Mouse (Mus musculus) neural tube, embryonic 12.5 days (tissue): ENCODE measurements around the gene Sin3a. TPM values are rescaled to one million over a fixed set of nuclear protein-coding genes. Genes with fewer than 3 reads are reported as not detected.

ENCODE experiments used
- ATAC-seq: fragments of 200-750 bp; cut with Nextera tagmentation; 2 replicates; pipeline ENCODE4 v1.8.0; 2017; ENCODE audit warnings: low read depth, mild to moderate bottlenecking, moderate TSS enrichment, moderate library complexity; ENCODE audit not compliant: low FRiP score
- H3K27ac ChIP-seq: fragments of 300-500 bp; sonication (generic); 2 replicates; pipeline ENCODE4 v1.5.1; 2016
- H3K27me3 ChIP-seq: fragments of 300-500 bp; sonication (generic); replicated peaks from 2 replicates; pipeline ENCODE4 v1.6.1; 2016; ENCODE audit warnings: mild to moderate bottlenecking
- H3K36me3 ChIP-seq: fragments of 300-500 bp; sonication (generic); 2 replicates; pipeline ENCODE4 v1.6.1; 2016; ENCODE audit warnings: mild to moderate bottlenecking
- H3K4me1 ChIP-seq: fragments of 300-500 bp; sonication (generic); 2 replicates; pipeline ENCODE4 v1.6.1; 2016
- H3K4me2 ChIP-seq: fragments of 300-500 bp; sonication (generic); replicated peaks from 2 replicates; pipeline ENCODE4 v1.6.1; 2016; ENCODE audit warnings: mild to moderate bottlenecking
- H3K4me3 ChIP-seq: fragments of 300-500 bp; sonication (generic); 2 replicates; pipeline ENCODE4 v1.5.1; 2016
- H3K9ac ChIP-seq: fragments of 300-500 bp; sonication (generic); 2 replicates; pipeline ENCODE4 v1.6.1; 2016; ENCODE audit warnings: mild to moderate bottlenecking
- H3K9me3 ChIP-seq: fragments of 300-500 bp; sonication (generic); 2 replicates; pipeline ENCODE4 v1.6.1; 2016; ENCODE audit warnings: mild to moderate bottlenecking
- WGBS: fragments of 180-500 bp; shearing (Covaris S2); methylation state at CpG from one replicate; pipeline ENCODE4 v1.1.7; 2016; 5-methylcytosine and 5-hydroxymethylcytosine counted together
- polyA plus RNA-seq: library from polyadenylated mRNA; unstranded; fragments of >200 nt; fragmentation: Nextera tagmentation; extraction: Ambion mirVana; gene quantifications from 2 replicates; pipeline ENCODE4 v1.2.1, GENCODE M21; 2016

The Sin3a gene
- polyA plus RNA-seq, 1 experiment from 2014 or later, result 33.0 TPM

DNA sequence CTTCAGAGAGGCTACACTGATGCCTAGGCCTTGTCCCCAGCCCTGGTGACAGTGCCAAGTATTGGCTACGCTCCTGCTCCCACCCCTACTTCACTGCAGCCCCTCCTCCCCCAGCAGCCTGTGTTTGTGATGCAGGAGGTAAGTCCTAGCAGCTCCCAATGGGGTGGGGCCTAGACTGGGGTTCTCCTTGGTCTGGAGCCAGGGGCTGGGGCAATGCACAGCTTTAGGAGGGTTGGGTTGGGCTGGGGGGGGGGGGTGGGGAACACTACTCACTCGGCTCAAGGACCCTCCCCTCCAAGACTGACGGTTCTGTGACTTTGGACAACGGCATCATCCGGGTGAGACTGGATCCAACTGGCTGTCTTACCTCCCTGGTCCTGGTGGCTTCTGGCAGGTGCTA is 67.7 kb downstream of the Sin3a start:
- H3K4me1 ChIP-seq, result no peaks in the 10 kb centered on the region
- H3K27me3 ChIP-seq, result no peaks in the 10 kb centered on the region
- ATAC-seq, result no peak
- H3K9ac ChIP-seq, result no peak overlapping the region
- H3K4me3 ChIP-seq, result no peak overlapping the region
- peaks cover 77% of the 10 kb centered on the region for H3K36me3 ChIP-seq
- no peaks in the 10 kb centered on the region for H3K9me3 ChIP-seq
- H3K27ac ChIP-seq, result no peak overlapping the region
- H3K4me2 ChIP-seq, result no peak overlapping the region
- WGBS, result 96% methylated on average over 5 of the region's 5 CpGs

DNA sequence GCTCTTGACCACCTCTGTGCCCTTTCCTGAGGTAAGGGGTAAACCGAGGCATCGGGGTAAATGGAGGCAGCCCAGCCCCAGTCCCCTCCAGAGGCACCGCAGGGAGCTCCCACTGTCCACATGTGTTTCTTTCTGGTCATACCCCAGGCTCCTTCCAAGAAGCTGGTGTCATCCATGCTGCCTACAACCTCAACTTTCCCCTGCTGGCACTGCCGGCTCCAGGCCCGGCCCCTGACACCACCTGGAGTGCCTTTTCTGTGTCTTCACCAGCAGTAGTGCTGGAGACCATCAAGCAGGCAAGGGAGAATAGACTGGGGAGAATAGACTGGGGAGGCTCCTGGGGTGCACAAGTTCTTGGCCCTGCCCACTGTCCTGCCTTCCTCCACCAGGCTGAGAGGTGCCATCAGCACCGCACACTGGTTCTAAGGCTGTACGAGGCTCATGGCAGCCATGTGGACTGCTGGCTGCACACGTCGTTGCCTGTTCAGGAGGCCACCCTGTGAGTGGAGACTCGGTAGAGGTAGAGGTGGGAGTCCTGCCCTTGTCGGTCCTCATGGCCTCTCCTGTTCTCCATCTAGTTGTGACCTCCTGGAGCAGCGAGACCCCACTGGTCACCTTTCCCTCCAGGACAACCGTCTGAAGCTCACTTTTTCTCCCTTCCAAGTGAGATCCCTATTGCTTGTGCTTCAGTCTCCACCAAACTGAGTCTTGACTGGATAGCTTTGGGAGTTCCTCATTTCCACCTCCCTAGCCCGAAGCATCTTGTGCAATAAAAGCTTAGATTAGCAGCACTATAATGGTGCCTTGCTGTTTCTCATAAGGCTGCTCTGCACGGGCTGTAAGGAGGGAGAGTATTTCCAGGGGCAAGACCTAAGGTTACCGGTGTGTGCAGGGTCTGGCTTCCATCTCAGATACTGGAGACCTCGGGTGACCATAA is 69.8 kb downstream of the Sin3a start:
- WGBS, result 91% methylated on average over 17 of the region's 17 CpGs
- peaks cover 2% of the 10 kb centered on the region; the same call in 1 of the 2 replicates for H3K4me1 ChIP-seq
- H3K9ac ChIP-seq, result no peak overlapping the region
- H3K27me3 ChIP-seq, result no peaks in the 10 kb centered on the region
- H3K9me3 ChIP-seq, result no peaks in the 10 kb centered on the region
- ATAC-seq, result no peak
- no peak overlapping the region for H3K4me3 ChIP-seq
- peaks cover 64% of the 10 kb centered on the region for H3K36me3 ChIP-seq
- no peak overlapping the region for H3K4me2 ChIP-seq
- H3K27ac ChIP-seq, result no peak overlapping the region

DNA sequence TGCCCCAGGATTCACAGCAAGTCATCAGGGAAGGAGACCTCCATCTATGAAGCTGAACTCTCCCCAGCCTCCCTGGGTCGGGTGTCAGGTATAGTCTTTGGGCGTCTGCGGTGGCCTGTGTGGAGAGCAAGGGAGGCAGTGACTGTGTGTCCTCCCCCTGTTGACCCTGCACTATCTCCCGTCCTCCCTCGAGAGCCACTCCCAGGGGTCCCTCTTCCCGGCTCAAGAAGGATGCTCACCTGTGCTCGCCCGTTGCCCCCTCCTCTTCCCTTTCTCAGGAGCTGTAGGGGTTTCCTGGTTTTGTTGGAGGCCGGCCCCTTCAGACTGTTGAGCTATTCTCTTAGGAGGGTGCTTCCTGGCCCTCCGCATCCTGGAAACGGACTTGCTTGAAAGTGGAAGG is 71.4 kb downstream of the Sin3a start:
- no peak overlapping the region for H3K4me2 ChIP-seq
- H3K9me3 ChIP-seq, result no peaks in the 10 kb centered on the region
- H3K9ac ChIP-seq, result no peak overlapping the region
- H3K36me3 ChIP-seq, result peaks cover 49% of the 10 kb centered on the region
- ATAC-seq, result no peak
- H3K4me1 ChIP-seq, result peaks cover 12% of the 10 kb centered on the region
- 92% methylated on average over 11 of the region's 11 CpGs for WGBS
- H3K27me3 ChIP-seq, result no peaks in the 10 kb centered on the region
- no peak overlapping the region for H3K27ac ChIP-seq
- H3K4me3 ChIP-seq, result no peak overlapping the region

DNA sequence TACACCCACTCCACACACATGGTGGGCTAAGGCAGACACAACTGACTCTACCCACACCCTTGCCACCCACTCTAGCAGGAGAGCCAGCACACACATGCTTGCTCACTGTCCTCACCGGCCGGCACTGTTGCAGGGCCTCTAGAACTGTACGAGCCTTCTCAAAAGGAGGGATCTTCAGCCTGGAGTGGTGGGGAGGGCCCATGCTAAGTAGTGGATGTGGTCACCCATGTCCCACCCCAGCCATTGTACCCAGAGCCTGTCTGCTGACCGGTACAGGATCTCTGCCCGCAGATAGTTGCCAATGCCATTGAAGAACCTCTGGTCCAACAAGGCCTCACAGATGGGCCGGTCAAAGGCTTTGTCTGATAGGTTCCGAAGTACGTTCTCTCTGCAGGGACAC is 73.0 kb downstream of the Sin3a start:
- Histone ChIP-seq H3K4me3 (no peak overlapping the region), H3K36me3 (peaks cover 32% of the 10 kb centered on the region), H3K4me2 (no peak overlapping the region), H3K9ac (no peak overlapping the region), H3K27ac (no peak overlapping the region), H3K9me3 (no peaks in the 10 kb centered on the region), H3K27me3 (no peaks in the 10 kb centered on the region), H3K4me1 (peaks cover 18% of the 10 kb centered on the region)
- WGBS, result 92% methylated on average over 8 of the region's 8 CpGs
- ATAC-seq, result no peak

DNA sequence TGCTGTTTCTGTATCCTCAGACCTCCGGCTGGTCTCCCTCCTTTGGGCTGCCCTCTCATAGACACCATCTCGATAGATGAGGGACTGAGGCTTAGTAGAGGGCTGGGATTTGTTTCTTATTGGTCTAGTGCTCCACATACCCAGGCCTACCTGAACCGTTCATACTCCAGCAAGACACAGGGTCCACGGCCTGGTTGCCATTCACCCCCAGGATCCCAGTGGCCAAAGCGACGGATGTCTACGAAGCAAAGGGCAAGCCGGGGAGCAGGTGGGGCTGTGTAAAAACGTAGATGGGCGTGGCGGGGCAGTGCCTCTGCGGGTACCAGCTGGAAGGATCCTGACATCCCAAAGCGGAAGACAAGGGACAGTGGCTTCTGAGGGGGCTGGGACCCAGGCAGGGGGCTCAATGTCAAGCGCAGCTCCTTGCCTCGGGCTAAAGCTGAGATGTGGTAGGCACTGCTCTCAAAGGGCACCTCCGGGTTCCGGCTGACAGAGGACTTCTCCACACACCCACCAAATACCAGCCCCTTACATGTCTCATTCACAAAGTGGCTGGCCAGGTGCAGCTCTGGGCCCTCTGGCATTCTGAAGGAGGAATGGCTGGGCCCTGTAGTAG is 74.7 kb downstream of the Sin3a start:
- H3K27ac ChIP-seq, result no peak overlapping the region
- no peak overlapping the region for H3K9ac ChIP-seq
- H3K4me2 ChIP-seq, result peak overlapping the region; percentile 82; the same call in 1 of the 2 replicates
- H3K27me3 ChIP-seq, result no peaks in the 10 kb centered on the region
- 0 out of 2 replicates have a peak overlapping the region, but pooled peaks have one; percentile 49 for H3K4me3 ChIP-seq
- ATAC-seq, result no peak
- H3K36me3 ChIP-seq, result peaks cover 15% of the 10 kb centered on the region
- 89% methylated on average over 17 of the region's 17 CpGs for WGBS
- H3K4me1 ChIP-seq, result peaks cover 18% of the 10 kb centered on the region
- no peaks in the 10 kb centered on the region for H3K9me3 ChIP-seq

DNA sequence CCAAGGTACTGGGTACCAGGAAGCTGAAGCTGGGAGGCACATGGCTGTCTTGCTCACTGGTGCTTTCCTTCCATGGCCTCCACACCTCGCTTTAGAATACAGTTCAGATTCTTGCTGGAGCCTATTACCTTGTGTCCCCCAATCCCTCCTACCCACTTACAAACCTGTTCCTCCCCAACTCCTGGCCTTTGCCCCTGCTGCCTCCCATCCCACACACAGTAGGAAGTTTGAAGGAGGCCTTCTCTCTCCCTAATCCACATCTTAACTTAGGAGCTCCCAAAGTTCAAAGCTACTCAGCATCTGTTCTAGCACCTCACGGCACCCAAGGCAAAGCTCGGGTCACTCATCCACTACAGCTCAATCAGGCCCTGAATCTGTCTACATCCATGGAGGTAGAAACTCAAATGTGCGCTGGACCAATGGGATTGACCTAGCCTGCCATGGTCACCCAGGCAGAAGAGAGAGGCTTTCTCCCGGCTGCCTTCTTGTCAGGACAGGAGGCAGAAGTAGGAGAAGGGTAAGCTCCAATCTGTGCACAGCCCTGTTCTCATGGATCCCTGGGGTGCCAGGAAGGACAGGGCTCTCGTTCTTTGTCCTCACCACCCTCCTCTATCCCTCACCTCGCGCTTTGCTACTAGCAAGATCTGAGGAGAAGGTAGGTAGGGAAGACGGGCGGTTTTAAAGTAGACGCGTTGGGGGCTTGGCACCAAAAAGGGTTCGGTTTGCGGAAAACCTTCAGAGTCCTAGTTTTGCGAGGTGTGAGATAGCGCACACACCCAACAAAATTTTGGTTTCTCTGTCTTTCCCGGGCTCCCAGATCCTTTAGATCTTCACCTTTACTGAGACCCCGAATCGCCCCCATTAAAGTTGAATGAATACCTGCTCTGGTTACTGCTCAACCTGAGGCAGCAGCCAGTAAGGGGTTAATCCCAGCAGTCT is 75.6 kb downstream of the Sin3a start:
- ATAC-seq, result peak; percentile 60
- Histone ChIP-seq H3K27ac (peak overlapping the region; percentile 69; the same call in 1 of the 2 replicates), H3K4me3 (peak overlapping the region; percentile 49), H3K27me3 (no peaks in the 10 kb centered on the region), H3K9ac (peak overlapping the region; percentile 67), H3K4me2 (peak overlapping the region; percentile 82), H3K4me1 (peaks cover 18% of the 10 kb centered on the region), H3K36me3 (peaks cover 7% of the 10 kb centered on the region; the same call in 1 of the 2 replicates), H3K9me3 (no peaks in the 10 kb centered on the region)
- 10% methylated on average over 19 of the region's 19 CpGs for WGBS

DNA sequence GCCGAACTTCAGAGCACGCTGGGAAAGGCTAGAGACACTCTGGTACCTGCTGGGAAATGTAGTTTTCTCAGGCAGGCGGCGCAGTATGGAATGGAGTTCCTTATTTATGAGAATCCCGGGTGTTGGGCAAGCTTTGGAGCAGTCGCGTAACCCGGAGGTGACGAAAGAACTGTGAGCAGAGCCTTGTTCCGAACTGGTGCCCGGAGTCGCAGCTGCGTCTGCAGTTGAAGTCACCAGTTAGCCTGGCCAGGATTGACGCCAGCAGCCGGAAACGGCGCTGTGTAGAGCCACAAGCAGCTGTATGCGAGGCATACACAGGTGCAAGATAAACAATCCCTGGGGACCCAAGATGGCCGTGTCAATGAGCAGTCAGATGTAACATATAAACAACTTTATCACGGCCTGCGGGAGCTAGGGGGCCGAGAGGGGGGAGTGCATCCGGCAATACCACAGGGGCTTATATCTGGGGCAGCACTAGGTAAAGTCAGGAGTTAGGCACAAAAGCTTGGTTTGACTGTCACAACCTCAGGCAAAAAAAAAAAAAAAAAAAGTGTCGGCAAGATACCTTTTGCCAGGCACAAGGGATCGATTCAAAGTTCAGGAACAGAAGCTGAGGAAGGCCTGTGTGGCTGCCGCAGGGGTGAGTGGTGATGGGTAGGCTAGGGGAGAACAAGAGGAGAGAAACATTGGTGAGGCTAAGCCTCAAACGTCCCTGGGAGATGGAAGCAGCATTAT is 76.5 kb downstream of the Sin3a start, which contains the start of gene Neil1:
Gene Neil1 (minus strand): TSS at position 162 of the 735 bp plus-strand sequence.
- no peaks in the 10 kb centered on the region for H3K27me3 ChIP-seq
- peak; percentile 90 for ATAC-seq
- H3K4me2 ChIP-seq, result peak within 1 kb of the TSS; percentile 82
- peak within 1 kb of the TSS; percentile 69 for H3K27ac ChIP-seq
- H3K4me3 ChIP-seq, result peak within 1 kb of the TSS; percentile 49
- WGBS, result 3% methylated on average over 27 of the region's 27 CpGs
- H3K36me3 ChIP-seq, result peaks cover 3% of the 10 kb centered on the region; the same call in 1 of the 2 replicates
- H3K4me1 ChIP-seq, result peaks cover 18% of the 10 kb centered on the region
- no peaks in the 10 kb centered on the region for H3K9me3 ChIP-seq
- H3K9ac ChIP-seq, result peak within 1 kb of the TSS; percentile 67

DNA sequence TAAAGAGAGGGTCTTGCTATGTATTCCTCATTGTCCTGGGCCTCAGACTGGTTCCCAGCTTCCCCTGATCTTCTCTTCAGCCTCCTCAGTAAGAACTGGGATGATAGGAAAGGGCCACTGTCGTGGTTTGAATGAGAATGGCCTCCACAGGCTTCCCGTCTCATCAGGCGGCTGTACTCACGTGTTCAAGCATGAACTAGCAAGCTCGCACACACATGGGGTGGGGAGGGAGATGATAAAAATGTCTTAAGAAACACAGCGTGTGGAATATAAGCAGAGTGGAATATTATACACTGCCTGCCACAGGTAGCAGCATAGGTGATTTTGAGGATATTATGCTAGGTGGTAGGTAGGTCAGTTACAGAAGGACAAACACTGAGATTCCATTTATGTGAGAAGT is 77.2 kb downstream of the Sin3a start:
- Histone ChIP-seq H3K9ac (0 out of 2 replicates have a peak overlapping the region, but pooled peaks have one; percentile 67), H3K4me2 (peak overlapping the region; percentile 82), H3K4me1 (peaks cover 18% of the 10 kb centered on the region), H3K27ac (no peak overlapping the region), H3K36me3 (no peaks in the 10 kb centered on the region), H3K4me3 (no peak overlapping the region; the same call in 1 of the 2 replicates), H3K27me3 (no peaks in the 10 kb centered on the region), H3K9me3 (no peaks in the 10 kb centered on the region)
- no peak for ATAC-seq
- WGBS, result 77% methylated on average over 6 of the region's 6 CpGs

DNA sequence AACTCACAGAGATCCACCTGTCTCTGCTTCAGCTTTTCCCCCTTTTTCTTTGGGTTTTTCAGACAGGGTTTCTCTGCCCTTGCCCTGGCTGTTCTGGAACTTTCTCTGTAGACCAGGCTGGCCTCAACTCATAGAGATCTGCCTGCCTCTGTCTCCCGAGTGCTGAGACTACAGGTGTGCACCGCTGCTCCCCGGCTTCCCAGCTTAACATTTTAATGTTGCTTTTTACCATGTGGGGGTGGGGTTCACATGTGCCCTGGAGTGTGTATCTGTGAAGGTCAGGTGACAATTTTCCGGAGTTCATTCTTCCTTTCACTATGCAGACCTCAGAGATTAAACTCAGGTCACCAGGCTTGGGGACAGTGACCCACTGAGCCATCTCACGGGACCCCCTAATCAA is 78.4 kb downstream of the Sin3a start:
- H3K9me3 ChIP-seq, result no peaks in the 10 kb centered on the region
- no peak for ATAC-seq
- H3K4me3 ChIP-seq, result no peak overlapping the region
- H3K36me3 ChIP-seq, result peaks cover 4% of the 10 kb centered on the region; the same call in 1 of the 2 replicates
- no peak overlapping the region for H3K27ac ChIP-seq
- no peaks in the 10 kb centered on the region for H3K27me3 ChIP-seq
- no peak overlapping the region for H3K9ac ChIP-seq
- 84% methylated on average over 5 of the region's 5 CpGs for WGBS
- no peak overlapping the region for H3K4me2 ChIP-seq
- peaks cover 18% of the 10 kb centered on the region for H3K4me1 ChIP-seq

DNA sequence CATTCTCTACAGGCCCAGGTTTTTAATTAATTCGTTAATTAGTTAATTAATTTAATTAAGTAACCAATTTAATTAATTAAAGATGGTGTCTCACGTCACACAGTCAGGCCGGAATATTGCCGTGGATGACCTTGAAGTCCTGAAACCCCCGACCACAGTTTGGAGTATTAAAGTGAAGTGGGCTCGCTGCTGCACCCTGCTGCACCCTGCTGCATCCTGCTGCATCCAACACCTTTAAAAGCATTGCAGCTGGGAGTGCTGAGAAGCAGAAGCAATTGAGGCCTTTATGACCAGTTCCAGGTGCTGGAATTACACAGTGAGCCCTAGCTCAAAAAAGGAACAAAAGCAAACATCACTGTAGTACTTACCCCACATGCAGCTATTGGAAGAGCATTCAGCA is 80.5 kb downstream of the Sin3a start:
- H3K27me3 ChIP-seq, result no peaks in the 10 kb centered on the region
- peaks cover 20% of the 10 kb centered on the region for H3K4me1 ChIP-seq
- no peak overlapping the region for H3K27ac ChIP-seq
- no peak overlapping the region for H3K4me3 ChIP-seq
- H3K4me2 ChIP-seq, result no peak overlapping the region
- H3K9ac ChIP-seq, result no peak overlapping the region
- H3K36me3 ChIP-seq, result peaks cover 12% of the 10 kb centered on the region; the same call in 1 of the 2 replicates
- ATAC-seq, result no peak
- H3K9me3 ChIP-seq, result no peaks in the 10 kb centered on the region
- WGBS, result 41% methylated on average over 6 of the region's 6 CpGs

DNA sequence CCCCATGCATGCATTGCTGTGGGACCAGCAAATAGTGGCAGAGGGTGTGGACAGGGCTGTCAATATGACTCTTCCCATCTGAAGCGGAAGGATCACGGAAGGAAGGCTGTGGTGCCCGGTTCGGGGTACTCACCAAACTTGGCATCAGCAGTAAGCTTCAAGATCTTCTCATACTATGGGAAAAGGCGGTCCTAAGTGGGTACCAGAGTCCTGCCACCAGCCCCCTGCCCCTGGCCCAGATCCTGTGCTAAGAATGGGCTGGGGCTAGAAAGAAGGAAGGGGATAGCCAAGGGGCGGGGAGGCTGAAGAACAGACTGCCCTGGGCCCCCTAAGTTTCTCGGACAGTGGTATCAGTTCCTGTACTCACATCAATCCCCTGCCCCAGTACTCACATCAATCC is 84.5 kb downstream of the Sin3a start:
- Histone ChIP-seq H3K27ac (no peak overlapping the region), H3K36me3 (peaks cover 12% of the 10 kb centered on the region; the same call in 1 of the 2 replicates), H3K4me2 (no peak overlapping the region), H3K9ac (no peak overlapping the region), H3K27me3 (no peaks in the 10 kb centered on the region), H3K9me3 (no peaks in the 10 kb centered on the region), H3K4me3 (no peak overlapping the region), H3K4me1 (peaks cover 13% of the 10 kb centered on the region)
- no peak for ATAC-seq
- WGBS, result 94% methylated on average over 7 of the region's 7 CpGs
